Mouse (Mus musculus) spleen, postnatal 0 days (tissue): ENCODE data around the gene Tap1. TPM values are rescaled to one million over a fixed set of nuclear protein-coding genes. Genes with fewer than 3 reads are reported as not detected.

ENCODE experiments used
- polyA plus RNA-seq: library from polyadenylated mRNA; unstranded; fragments of >200 nt; fragmentation: Nextera tagmentation; extraction: Ambion mirVana; gene quantifications from 2 replicates; pipeline ENCODE4 v1.2.1, GENCODE M21; 2015

The Tap1 gene
- polyA plus RNA-seq: 15.1 and 20.2 TPM in 2 replicates

GRCm38 (mm10) chr17:34187261-34187916 lies at the start of gene Tap1, which contains the start of gene Psmb9:
Gene Tap1 (plus strand): TSS chr17:34187553.
Gene Psmb9 (minus strand): TSS chr17:34187764.

GRCm38 (mm10) chr17:34143033-34143432 lies 44.3 kb upstream of the Tap1 start, which contains the start of gene H2-DMb2:
Gene H2-DMb2 (plus strand): TSS chr17:34143307.

GRCm38 (mm10) chr17:34152923-34153322 lies 34.4 kb upstream of the Tap1 start, which contains the start of gene H2-DMb1:
Gene H2-DMb1 (plus strand): TSS chr17:34153072.

GRCm38 (mm10) chr17:34196941-34197894 lies 9.9 kb downstream of the Tap1 start, which contains the start of gene Psmb8:
Gene Psmb8 (plus strand): TSS chr17:34197721.

GRCm38 (mm10) chr17:34203444-34203843 lies 16.1 kb downstream of the Tap1 start, which contains the start of gene Tap2:
Gene Tap2 (plus strand): TSS chr17:34203527.

GRCm38 (mm10) chr17:34238706-34239105 lies 51.4 kb downstream of the Tap1 start, which contains the start of gene H2-Ob:
Gene H2-Ob (plus strand): TSS chr17:34238903.

Other genes starting within 250 kb of the Tap1 start
- 147 and 152 TPM in 2 replicates for gene Pfdn6, start 247.2 kb upstream of the Tap1 start, polyA plus RNA-seq
- 20.6 and 20.9 TPM in 2 replicates for gene Wdr46, start 246.9 kb upstream of the Tap1 start, polyA plus RNA-seq
- gene B3galt4, start 236.1 kb upstream of the Tap1 start, polyA plus RNA-seq: 3.7 and 4.2 TPM in 2 replicates
- gene Vps52, start 231.7 kb upstream of the Tap1 start, polyA plus RNA-seq: 25.5 and 27.2 TPM in 2 replicates
- gene Rps18, start 231.6 kb upstream of the Tap1 start, polyA plus RNA-seq: 2,156 and 2,219 TPM in 2 replicates
- gene H2-K1, start 187.2 kb upstream of the Tap1 start, polyA plus RNA-seq: 186 and 228 TPM in 2 replicates
- 8.9 and 11.6 TPM in 2 replicates for gene Ring1, start 162.9 kb upstream of the Tap1 start, polyA plus RNA-seq
- gene H2-Ke6, start 159.5 kb upstream of the Tap1 start, polyA plus RNA-seq: 36.1 and 46.0 TPM in 2 replicates
- gene Slc39a7, start 155.9 kb upstream of the Tap1 start, polyA plus RNA-seq: 58.1 and 68.4 TPM in 2 replicates
- 26.4 and 30.3 TPM in 2 replicates for gene Rxrb, start 155.7 kb upstream of the Tap1 start, polyA plus RNA-seq
- 0.32 and 0.93 TPM in 2 replicates for gene Col11a2, start 148.1 kb upstream of the Tap1 start, polyA plus RNA-seq
- 2.5 and 4.4 TPM in 2 replicates for gene H2-Oa, start 95.2 kb upstream of the Tap1 start, polyA plus RNA-seq
- 19.0 and 25.7 TPM in 2 replicates for gene H2-DMa, start 68.0 kb upstream of the Tap1 start, polyA plus RNA-seq
- 56.4 and 65.3 TPM in 2 replicates for gene Brd2, start 64.9 kb upstream of the Tap1 start, polyA plus RNA-seq
- gene H2-DMb2, start 44.2 kb upstream of the Tap1 start, polyA plus RNA-seq: 4.8 and 5.6 TPM in 2 replicates
- gene H2-DMb1, start 34.5 kb upstream of the Tap1 start, polyA plus RNA-seq: 4.4 and 8.9 TPM in 2 replicates
- gene Psmb9, start 211 bp downstream of the Tap1 start, polyA plus RNA-seq: 33.4 and 43.3 TPM in 2 replicates
- 65.0 and 89.6 TPM in 2 replicates for gene Psmb8, start 10.2 kb downstream of the Tap1 start, polyA plus RNA-seq
- 21.0 and 29.0 TPM in 2 replicates for gene Tap2, start 16.0 kb downstream of the Tap1 start, polyA plus RNA-seq
- gene H2-Ob, start 51.4 kb downstream of the Tap1 start, polyA plus RNA-seq: 2.4 and 3.9 TPM in 2 replicates
- gene H2-Ab1, start 70.1 kb downstream of the Tap1 start, polyA plus RNA-seq: 61.1 and 90.6 TPM in 2 replicates
- gene H2-Aa, start 100.3 kb downstream of the Tap1 start, polyA plus RNA-seq: 36.2 and 55.0 TPM in 2 replicates
- gene H2-Eb1, start 118.3 kb downstream of the Tap1 start, polyA plus RNA-seq: 23.4 and 39.6 TPM in 2 replicates
- gene H2-Eb2, start 138.1 kb downstream of the Tap1 start, polyA plus RNA-seq: 0.07 and 0.08 TPM in 2 replicates
- gene Btnl2, start 167.3 kb downstream of the Tap1 start, polyA plus RNA-seq: 0.20 and 0.27 TPM in 2 replicates
- 0.07 and 0.14 TPM in 2 replicates for gene Btnl1, start 189.6 kb downstream of the Tap1 start, polyA plus RNA-seq
- 0.20 and 0.57 TPM in 2 replicates for gene BC051142, start 211.3 kb downstream of the Tap1 start, polyA plus RNA-seq